Mouse (Mus musculus): ENCODE measurements around the gene Gpr68. TPM values are rescaled to one million over a fixed set of nuclear protein-coding genes. Genes with fewer than 3 reads are reported as not detected.

Gene Gpr68
- total RNA-seq, 1 experiment from 2014 or later = 1.6 TPM

GRCm38 (mm10) chr12:100910731-100911130, 2.7 kb upstream of the Gpr68 start:
- DNase-seq = no peak

GRCm38 (mm10) chr12:100909765-100910164, 1.8 kb upstream of the Gpr68 start:
- no peak for DNase-seq

DNA sequence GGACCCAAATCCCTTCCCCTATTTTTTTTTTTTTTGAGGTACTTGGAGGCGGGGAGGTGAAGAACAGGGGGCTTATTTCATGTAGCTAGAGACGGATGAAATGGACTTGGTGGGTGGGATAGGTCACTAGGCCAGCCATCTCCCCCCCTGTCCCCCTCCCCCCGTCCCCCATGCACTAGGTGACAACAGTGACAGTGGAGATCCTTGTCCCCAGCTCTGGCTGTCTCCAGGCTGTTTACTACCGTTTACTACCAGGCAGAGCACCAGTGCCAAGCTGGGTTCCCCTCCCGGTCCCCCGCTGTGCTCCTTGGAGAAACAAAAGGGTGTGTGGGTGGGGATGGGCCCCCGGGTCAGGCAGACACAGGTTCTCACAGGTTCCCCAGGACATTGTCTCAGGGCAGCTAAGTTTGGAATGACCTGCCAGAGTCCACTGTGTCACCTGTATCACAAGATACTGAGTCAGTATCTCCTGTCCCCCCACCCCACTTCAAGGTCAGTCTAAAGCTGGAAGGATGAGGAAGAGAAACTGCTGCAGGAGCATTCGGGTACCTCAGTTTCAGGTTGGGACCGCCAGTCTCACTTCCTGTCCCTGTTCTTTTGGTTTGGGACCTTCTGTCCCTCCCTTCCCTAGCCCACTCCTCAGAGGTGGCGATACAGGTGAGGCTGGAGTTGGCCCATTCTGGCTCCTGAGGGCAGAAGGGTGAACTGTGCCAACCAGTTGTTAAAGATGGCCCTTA, 468 bp upstream of the Gpr68 start:
- no peak for DNase-seq

- DNase-seq = no peak
These were observed 1.1 kb downstream of the Gpr68 start for GRCm38 (mm10) chr12:100906861-100907260.

DNA sequence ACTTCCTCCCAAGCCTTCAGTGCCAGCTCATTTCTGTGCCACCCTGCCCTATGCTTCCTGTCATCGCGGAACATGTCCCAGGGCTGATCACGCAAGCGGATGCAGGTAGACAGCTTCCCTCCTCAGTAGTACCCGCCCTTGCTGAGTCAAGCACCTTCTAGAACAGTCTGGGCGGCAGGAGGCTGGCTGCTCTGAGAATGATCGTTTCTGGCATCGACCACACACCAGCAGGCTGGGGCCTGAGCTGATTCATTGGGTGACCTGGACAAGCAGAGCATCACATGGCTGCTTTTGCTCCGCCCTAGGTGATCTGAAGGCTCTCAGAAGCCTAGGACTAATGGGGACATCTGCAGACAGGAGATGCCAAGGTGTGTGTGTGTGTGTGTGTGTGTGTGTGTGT, 4.2 kb downstream of the Gpr68 start:
- no peak for DNase-seq

DNA sequence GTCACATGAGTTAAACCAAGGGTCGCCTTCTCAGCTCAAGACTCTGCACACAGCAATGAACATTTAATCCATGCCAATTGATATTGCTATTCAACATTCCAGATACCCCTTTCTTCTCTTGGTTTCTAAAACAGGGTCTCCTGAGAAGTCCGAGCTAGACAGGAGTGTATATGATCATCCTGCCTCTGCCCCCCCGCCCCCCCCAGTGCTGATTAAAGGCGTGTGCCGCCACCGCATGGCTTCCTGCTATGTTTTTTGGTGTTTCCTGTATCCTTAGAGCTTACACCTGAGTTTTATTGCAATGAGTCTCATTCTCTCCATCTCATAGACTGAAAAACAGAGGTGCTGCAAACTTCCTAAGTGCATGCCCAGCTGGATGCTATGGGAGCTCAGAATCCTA, 6.6 kb downstream of the Gpr68 start:
- no peak for DNase-seq

DNA sequence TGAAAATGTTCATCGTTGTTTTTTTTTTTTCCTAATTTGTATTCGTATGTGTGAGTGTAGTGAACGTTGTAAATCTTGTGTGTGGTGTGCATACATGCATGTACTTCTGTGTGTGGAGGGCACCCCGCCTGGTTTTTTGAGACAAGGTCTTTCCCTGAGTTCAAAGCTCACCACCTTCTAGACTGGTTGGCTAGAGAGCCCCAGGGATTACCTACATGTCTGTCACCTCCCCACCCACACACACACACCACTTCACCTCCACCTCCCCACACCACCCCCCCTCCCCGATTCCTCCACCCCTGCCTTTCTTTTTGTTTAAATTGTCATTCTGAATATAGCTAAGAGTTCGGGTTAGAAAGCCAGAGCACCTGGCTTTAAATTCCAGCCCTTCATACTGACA, 7.1 kb downstream of the Gpr68 start:
- no peak for DNase-seq

DNA sequence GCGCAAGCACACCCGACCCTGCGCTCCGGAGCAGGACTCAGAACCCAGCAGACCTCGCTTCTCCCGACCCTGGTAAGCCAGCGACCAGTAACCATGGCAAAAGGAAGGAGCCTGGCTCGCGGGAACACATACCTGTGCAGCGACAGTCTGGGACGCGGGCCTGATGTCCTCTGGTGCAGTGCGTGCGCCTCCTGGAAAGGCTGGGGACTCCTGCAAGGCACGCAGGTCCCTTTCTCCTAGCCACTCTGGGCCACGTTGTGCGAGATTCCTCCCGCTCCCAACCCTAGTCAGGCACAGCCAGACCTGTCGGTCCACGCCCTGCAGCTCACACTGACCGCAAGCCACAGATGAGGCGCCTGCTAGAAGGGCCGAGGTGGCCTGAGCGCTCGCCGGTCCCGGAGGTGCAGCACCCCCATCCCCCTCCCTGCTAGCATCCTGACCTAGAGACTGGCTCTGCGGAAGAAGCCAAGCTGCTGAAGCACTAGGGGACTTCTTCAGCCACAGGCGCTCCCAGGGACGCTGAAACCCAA, 8.8 kb downstream of the Gpr68 start:
- peak; percentile 13 for DNase-seq

DNA sequence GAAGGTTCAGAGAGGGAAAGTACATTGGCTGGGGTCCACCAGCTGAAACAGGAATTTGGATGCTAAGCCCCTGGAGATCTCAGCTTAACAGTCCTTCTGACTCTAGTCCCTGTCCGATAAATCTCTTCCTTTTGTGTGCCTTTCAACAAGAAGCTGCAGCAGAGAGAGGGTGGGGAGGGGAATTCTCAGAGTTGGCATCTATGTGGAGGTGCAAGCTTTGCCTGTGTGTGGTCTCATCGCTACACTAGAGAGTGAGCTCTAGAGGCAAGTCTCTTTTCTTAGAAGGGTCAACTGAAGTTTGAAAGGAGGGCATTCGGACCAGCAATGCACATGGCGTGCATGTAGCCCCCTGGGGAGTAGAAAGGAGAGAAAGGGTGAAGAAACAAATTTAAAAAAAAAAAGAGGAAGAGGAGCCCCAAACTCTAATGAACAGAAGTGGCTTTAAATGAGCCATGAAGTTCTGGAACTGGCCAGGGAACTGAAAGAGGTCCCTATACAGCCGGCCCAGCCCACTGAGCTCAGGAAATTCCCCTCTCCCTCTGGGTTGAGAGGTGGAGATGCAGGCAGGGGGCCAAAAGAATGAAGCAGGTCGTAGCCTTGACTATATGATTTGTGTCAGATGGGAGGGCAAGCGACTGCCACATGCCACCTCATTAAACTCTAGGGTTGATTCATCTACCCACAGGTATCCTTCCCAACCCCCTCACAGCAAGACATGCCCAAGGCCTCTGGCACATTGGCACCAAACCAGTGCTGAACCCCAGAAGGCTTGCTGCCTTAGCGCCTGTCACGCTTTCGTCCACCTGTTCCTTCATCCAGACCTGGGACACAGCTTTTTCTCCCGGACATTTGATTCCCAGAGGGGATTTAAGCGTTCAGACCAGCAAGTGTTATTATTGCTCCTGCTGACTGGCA, 10.0 kb downstream of the Gpr68 start:
- no peak for DNase-seq

DNA sequence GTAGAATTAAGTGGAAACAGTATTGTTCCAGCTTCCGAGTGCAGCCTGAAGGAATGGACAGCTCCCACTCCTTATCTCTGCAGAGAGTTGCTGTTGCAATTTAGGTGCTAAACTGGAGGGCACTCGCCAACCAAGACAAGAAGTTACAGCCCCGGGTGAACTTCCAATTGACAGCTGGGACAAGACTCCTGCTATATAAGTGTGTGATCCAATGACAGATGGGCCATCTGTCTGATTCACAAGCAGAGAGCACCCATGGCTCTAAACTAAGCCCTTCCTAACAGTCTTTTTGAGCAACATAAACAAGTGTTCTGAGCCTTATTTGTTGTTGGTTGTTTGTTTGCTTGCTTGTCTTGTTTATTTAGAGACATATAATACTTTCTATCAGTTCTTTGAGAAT, 11.3 kb downstream of the Gpr68 start:
- no peak for DNase-seq

DNA sequence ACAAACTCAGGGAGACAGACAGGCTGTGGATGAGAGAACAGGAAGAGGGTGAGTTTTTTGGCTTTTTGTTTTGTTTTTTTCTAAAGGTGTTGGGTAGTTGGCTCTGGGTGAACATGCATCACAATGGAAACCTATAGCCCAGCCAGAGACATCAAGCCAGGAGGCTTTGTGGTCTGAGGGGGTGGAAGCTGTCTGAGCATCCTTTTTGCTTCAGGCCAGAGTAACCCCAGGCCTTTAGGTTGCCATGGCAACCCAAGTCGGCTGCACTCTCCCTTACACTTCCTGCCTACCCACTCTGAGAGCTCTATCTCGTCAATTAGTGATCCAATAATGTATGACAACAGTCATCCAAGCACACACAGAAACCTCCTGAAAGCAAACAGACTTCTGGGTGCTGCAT, 12.5 kb downstream of the Gpr68 start:
- no peak for DNase-seq

GRCm38 (mm10) chr12:100890548-100890947, 17.4 kb downstream of the Gpr68 start:
- no peak for DNase-seq

DNA sequence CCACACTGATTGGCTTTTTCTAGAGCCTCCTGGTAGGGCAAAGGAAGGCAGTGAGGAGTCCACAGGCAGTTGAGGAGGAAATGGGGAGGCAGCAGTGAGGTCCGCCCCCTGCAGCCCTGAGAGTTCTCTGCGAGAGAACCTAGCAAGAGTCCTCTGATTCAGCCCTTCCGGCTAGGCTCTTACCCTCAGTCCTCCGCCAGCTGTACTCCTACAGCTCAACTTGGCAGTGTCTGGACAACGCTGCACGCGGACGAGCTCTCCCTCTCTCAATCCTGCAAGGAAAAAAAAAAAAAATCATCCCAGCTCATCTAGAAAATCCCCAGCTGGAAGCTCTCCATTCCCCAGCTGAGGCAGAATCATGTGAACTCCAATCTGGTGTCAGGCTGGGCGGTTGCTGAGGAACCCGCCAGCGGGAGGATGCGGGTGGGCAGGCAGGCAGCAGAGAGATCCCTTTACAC, 20.2 kb downstream of the Gpr68 start:
- DNase-seq = no peak

- DNase-seq = no peak
These were observed 21.1 kb downstream of the Gpr68 start for GRCm38 (mm10) chr12:100886877-100887276.

- no peak for DNase-seq
These were observed 22.4 kb downstream of the Gpr68 start for GRCm38 (mm10) chr12:100885585-100885984.

DNA sequence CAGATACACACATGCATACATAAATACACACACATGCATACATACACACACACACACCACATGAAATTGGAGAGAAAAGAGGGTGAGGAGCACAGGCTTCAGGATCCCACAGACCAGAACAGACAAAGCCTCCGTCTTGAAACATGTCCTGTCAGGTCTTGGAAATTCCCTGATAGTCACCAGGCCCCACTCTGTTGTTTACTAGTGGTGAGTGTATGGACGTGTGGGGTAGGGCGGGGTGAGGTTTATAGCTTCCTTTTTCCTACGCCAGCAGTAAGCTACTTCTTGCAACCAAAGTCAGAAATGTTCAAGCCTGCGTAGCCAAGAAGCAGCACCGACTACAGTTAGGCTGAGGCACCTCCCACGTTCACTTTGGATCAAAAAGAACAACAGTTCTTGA, 24.8 kb downstream of the Gpr68 start:
- DNase-seq = no peak

GRCm38 (mm10) chr12:100878556-100878955, 29.4 kb downstream of the Gpr68 start:
- DNase-seq = no peak

- DNase-seq = no peak
These were observed 30.1 kb downstream of the Gpr68 start for GRCm38 (mm10) chr12:100877936-100878335.

DNA sequence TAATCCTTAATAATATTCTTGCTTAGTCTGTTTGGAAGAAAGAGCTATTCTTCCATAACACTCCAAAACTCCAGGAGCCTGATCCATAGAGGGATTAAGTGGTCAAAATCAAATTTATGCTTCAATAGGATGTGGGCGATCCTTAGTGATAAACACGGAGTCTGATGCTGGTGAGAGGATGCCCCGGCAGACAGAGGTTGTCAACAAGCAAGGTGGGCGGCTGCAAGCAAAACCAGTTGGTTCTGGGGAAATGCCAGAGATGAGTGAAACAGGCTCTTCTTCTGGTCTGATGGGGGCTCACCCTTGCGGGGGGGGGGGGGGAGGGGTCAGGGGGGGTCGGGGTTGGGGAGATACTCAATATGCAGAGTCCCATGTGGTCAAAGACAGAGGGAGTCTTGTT, 32.0 kb downstream of the Gpr68 start:
- DNase-seq = no peak

DNA sequence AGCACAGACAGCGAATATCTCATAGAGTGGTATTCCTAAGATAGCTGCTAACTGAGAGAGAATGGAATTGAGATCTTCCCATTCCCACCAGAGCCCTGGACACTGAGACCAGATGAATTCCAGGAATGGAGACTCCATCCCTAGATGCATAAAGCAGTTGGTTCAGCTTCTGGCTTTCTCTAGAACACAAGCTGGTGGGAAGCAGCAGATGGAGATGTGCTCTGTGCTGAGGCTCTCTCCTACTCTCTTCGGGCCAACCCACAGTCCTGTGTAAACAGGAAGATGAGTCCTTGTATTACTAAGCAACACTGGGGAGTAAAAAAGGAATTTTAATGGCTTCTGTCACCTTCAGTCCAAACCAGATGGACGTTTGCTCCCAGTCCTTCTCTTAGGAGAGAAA, 32.4 kb downstream of the Gpr68 start:
- DNase-seq = no peak

DNA sequence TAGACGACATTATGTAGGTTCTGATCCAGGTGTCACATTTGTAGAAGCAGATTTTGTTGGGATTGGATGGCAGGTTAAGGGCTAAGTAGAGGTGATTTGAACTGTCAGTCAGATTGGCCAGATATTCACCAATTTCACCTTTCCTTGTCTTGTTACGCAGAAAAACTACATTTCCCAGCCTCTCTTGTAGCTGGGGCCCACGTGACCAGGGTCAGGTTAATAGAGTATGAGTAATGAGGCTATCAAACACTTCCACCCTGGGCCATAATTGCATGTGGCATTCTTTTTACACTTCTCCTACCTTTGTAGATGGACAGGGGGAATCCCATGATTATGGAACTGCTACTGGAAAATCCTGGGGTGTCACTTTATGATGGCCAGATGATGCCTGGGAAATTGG, 34.4 kb downstream of the Gpr68 start:
- no peak for DNase-seq

DNA sequence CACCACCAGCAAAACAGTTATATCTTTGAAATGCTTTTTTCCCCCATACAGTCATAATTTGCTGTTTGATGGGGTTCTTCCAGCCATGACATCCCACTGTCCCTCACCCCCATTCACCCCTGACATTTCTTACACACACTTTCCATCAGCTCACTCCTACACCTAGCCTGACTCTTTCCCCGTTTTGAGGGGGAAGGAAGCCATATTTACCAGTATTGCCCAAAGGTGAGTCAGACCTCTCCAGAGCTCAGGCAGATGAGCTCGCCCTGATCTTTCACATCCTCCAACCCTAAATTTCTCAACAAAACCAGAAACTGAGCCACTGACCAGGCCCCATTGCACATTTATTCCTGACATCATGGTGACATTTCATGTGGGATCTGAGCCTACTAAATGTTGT, 36.2 kb downstream of the Gpr68 start:
- DNase-seq = no peak

DNA sequence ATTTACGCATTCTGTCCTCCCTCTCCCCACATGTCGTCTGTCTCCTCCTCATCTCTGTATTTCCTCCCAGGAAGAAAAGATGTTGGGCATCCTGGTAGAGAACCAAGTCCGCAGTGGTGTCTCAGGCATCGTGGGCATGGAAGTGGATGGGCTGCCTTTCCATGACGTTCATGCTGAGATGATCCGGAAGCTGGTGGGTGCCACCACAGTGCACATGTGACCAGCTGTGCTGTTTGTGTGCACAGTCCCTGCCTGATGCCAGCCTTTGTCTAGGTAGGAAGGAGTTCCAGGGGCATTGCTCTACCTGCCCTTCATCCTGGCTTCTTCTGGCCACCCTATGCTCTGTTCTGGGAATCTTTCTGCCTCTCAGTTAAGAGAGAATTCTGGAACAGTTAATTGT, 36.8 kb downstream of the Gpr68 start:
- no peak for DNase-seq
